Mouse (Mus musculus): ENCODE measurements around the gene Bmp2k.

DNA sequence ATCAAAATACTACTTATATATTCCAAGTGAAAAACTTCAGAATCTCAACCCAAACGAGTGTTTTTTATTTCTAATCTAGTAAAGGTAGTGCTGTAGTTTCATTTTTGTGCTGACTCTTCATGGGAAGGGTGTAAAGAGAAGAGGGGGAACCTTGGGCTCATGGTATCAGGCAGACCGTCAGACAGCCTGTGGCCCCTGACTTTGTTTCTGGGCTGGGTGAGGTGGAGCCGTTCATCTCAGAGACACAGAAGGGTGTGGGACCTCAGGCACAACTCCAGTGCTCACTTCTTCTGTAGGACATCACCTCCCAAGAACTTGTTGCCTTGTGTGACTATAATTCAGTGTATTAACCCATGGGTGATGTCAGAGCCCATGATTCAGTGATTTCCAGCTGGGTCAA, 10.0 kb downstream of the Bmp2k start:
- TF ChIP-seq CTCF (IDR thresholded peaks at IDR 0.05) (no peak), EP300 (IDR thresholded peaks at IDR 0.05) (no peak)

Data from lung, postnatal 0 days (tissue).